Mouse (Mus musculus): Measurements from ENCODE around the gene Mad2l1bp. TPM values are rescaled to one million over a fixed set of nuclear protein-coding genes. Genes with fewer than 3 reads are reported as not detected.

Gene Mad2l1bp
- polyA plus RNA-seq, 1 experiment from 2014 or later, result 32.4 TPM

GRCm38 (mm10) chr17:46117623-46118422, 35.5 kb downstream of the Mad2l1bp start:
- Histone ChIP-seq H3K9ac (ENCODE audit: low read depth, low read length) (no peak overlapping the region), H3K4me2 (ENCODE audit: low read length) (no peak overlapping the region), H3K4me1 (replicated peaks; ENCODE audit: insufficient read depth, low read length) (peaks cover 4% of the 10 kb centered on the region; the same call in 1 of the 2 replicates), H3K9me3 (replicated peaks; ENCODE audit: low read length) (no peaks in the 10 kb centered on the region), H3K4me3 (replicated peaks; ENCODE audit: low read depth, low read length) (no peak overlapping the region), H3K27me3 (ENCODE audit: insufficient read depth, low read length) (no peaks in the 10 kb centered on the region), H3K27ac (peak overlapping the region; percentile 44; the same call in 1 of the 2 replicates), H3K36me3 (ENCODE audit: insufficient read depth, low read length) (peaks cover 40% of the 10 kb centered on the region)
- ATAC-seq (replicated peaks; ENCODE audit: low FRiP score, low read depth), result no peak
- DNase-seq (ENCODE audit: low spot score), result peak; percentile 46
- TF ChIP-seq CTCF (IDR thresholded peaks at IDR 0.05; ENCODE audit: low read depth), result no peak
- 31% methylated on average over 13 of the region's 13 CpGs for WGBS

GRCm38 (mm10) chr17:46116881-46117280, 36.5 kb downstream of the Mad2l1bp start:
- WGBS, result 89% methylated on average over 3 of the region's 3 CpGs
- Histone ChIP-seq H3K4me2 (ENCODE audit: low read length) (no peak overlapping the region), H3K36me3 (ENCODE audit: insufficient read depth, low read length) (peaks cover 33% of the 10 kb centered on the region), H3K9me3 (replicated peaks; ENCODE audit: low read length) (no peaks in the 10 kb centered on the region), H3K27ac (no peak overlapping the region), H3K4me3 (replicated peaks; ENCODE audit: low read depth, low read length) (no peak overlapping the region), H3K4me1 (replicated peaks; ENCODE audit: insufficient read depth, low read length) (peaks cover 4% of the 10 kb centered on the region; the same call in 1 of the 2 replicates), H3K9ac (ENCODE audit: low read depth, low read length) (no peak overlapping the region), H3K27me3 (ENCODE audit: insufficient read depth, low read length) (no peaks in the 10 kb centered on the region)
- DNase-seq (ENCODE audit: low spot score) (no peak), ATAC-seq (replicated peaks; ENCODE audit: low FRiP score, low read depth) (no peak)
- TF ChIP-seq CTCF (IDR thresholded peaks at IDR 0.05; ENCODE audit: low read depth), result no peak

- Histone ChIP-seq H3K27ac (no peak overlapping the region), H3K4me1 (replicated peaks; ENCODE audit: insufficient read depth, low read length) (peaks cover 12% of the 10 kb centered on the region), H3K27me3 (ENCODE audit: insufficient read depth, low read length) (no peaks in the 10 kb centered on the region), H3K36me3 (ENCODE audit: insufficient read depth, low read length) (peaks cover 31% of the 10 kb centered on the region), H3K4me2 (ENCODE audit: low read length) (no peak overlapping the region), H3K4me3 (replicated peaks; ENCODE audit: low read depth, low read length) (no peak overlapping the region), H3K9me3 (replicated peaks; ENCODE audit: low read length) (no peaks in the 10 kb centered on the region), H3K9ac (ENCODE audit: low read depth, low read length) (no peak overlapping the region)
- TF ChIP-seq CTCF (IDR thresholded peaks at IDR 0.05; ENCODE audit: low read depth), result no peak
- WGBS, result 79% methylated on average over 11 of the region's 11 CpGs
- DNase-seq (ENCODE audit: low spot score) (no peak), ATAC-seq (replicated peaks; ENCODE audit: low FRiP score, low read depth) (no peak)
Measured at GRCm38 (mm10) chr17:46116138-46116537, 37.2 kb downstream of the Mad2l1bp start.

GRCm38 (mm10) chr17:46115489-46115888, 37.9 kb downstream of the Mad2l1bp start:
- Histone ChIP-seq H3K9me3 (replicated peaks; ENCODE audit: low read length) (no peaks in the 10 kb centered on the region), H3K4me2 (ENCODE audit: low read length) (no peak overlapping the region), H3K27ac (no peak overlapping the region), H3K27me3 (ENCODE audit: insufficient read depth, low read length) (no peaks in the 10 kb centered on the region), H3K36me3 (ENCODE audit: insufficient read depth, low read length) (peaks cover 30% of the 10 kb centered on the region), H3K4me3 (replicated peaks; ENCODE audit: low read depth, low read length) (no peak overlapping the region), H3K9ac (ENCODE audit: low read depth, low read length) (no peak overlapping the region), H3K4me1 (replicated peaks; ENCODE audit: insufficient read depth, low read length) (peaks cover 12% of the 10 kb centered on the region)
- no peak for ATAC-seq (replicated peaks; ENCODE audit: low FRiP score, low read depth)
- no peak for DNase-seq (ENCODE audit: low spot score)
- TF ChIP-seq CTCF (IDR thresholded peaks at IDR 0.05; ENCODE audit: low read depth), result no peak
- 56% methylated on average over 2 of the region's 2 CpGs for WGBS

- no peaks in the 10 kb centered on the region for H3K27me3 ChIP-seq (ENCODE audit: insufficient read depth, low read length)
- H3K27ac ChIP-seq, result peak within 1 kb of the TSS; percentile 51; the same call in 1 of the 2 replicates
- no peak for TF ChIP-seq CTCF (IDR thresholded peaks at IDR 0.05; ENCODE audit: low read depth)
- H3K36me3 ChIP-seq (ENCODE audit: insufficient read depth, low read length), result no peaks in the 10 kb centered on the region
- H3K4me1 ChIP-seq (replicated peaks; ENCODE audit: insufficient read depth, low read length), result peaks cover 9% of the 10 kb centered on the region
- peak within 1 kb of the TSS; percentile 91 for H3K4me2 ChIP-seq (ENCODE audit: low read length)
- WGBS, result 6% methylated on average over 36 of the region's 38 CpGs
- H3K9me3 ChIP-seq (replicated peaks; ENCODE audit: low read length), result no peaks in the 10 kb centered on the region
- peak within 1 kb of the TSS; percentile 81 for H3K9ac ChIP-seq (ENCODE audit: low read depth, low read length)
- ATAC-seq (replicated peaks; ENCODE audit: low FRiP score, low read depth) (peak; percentile 91), DNase-seq (ENCODE audit: low spot score) (peak; percentile 95)
- peak within 1 kb of the TSS; percentile 70 for H3K4me3 ChIP-seq (replicated peaks; ENCODE audit: low read depth, low read length)
Measured at GRCm38 (mm10) chr17:46110402-46111289, 42.7 kb downstream of the Mad2l1bp start, which contains the start of gene Mrps18a. Gene Mrps18a (plus strand): TSS chr17:46110986.

GRCm38 (mm10) chr17:46108286-46108685, 45.1 kb downstream of the Mad2l1bp start:
- Histone ChIP-seq H3K27me3 (ENCODE audit: insufficient read depth, low read length) (no peaks in the 10 kb centered on the region), H3K9ac (ENCODE audit: low read depth, low read length) (no peak overlapping the region), H3K4me1 (replicated peaks; ENCODE audit: insufficient read depth, low read length) (peaks cover 16% of the 10 kb centered on the region), H3K4me3 (replicated peaks; ENCODE audit: low read depth, low read length) (no peak overlapping the region), H3K27ac (no peak overlapping the region), H3K4me2 (ENCODE audit: low read length) (no peak overlapping the region), H3K9me3 (replicated peaks; ENCODE audit: low read length) (no peaks in the 10 kb centered on the region), H3K36me3 (ENCODE audit: insufficient read depth, low read length) (no peaks in the 10 kb centered on the region)
- TF ChIP-seq CTCF (IDR thresholded peaks at IDR 0.05; ENCODE audit: low read depth), result no peak
- no peak for DNase-seq (ENCODE audit: low spot score)
- no peak for ATAC-seq (replicated peaks; ENCODE audit: low FRiP score, low read depth)
- WGBS, result 77% methylated on average over 4 of the region's 4 CpGs
